Mouse (Mus musculus) layer of hippocampus, adult 9-11 months (tissue): ENCODE results near the gene Tnfrsf14.
A peak's percentile ranks its signal among the peaks of the same experiment; 100 is the strongest.

Experiments used
- DNase-seq: peaks from one replicate; pipeline ENCODE4 v3.0.0; 2022

Tnfrsf14 gene

DNA sequence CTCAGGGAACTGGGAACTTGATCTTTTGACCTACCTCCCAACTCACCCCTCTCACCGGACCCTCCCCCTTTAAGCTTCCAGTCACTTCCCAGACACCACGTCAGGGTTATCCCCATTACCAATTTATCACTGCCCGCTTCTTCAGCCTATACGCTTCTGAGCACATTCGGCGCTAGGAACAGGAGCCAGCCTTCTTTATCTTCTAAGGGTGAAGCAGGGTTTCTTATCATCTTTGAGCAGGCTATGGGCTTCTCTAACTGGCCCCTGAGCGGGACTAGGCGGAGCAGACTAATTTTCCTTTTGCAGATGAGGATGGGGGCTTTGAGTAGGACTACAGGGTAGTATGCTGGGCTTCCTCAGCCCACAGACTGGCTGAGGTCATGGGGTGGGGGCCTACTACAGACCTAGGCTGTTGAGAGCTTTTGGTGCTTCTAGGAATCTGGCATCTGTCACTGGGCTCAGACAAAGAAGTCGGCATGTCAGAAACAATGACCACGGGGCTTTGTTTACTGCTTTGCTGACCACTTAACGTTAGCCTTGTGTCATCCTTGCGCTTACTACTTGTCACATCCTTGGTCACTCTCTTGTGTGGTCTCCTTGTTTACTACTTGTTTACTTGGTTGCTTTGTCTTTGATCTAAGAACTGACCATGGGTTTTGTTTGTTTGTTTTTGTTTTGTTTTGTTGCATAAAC, at the start of gene Tnfrsf14:
TSS of gene Tnfrsf14 (minus strand) at position 169 of the 693 bp plus-strand sequence.
- DNase-seq: no peak

DNA sequence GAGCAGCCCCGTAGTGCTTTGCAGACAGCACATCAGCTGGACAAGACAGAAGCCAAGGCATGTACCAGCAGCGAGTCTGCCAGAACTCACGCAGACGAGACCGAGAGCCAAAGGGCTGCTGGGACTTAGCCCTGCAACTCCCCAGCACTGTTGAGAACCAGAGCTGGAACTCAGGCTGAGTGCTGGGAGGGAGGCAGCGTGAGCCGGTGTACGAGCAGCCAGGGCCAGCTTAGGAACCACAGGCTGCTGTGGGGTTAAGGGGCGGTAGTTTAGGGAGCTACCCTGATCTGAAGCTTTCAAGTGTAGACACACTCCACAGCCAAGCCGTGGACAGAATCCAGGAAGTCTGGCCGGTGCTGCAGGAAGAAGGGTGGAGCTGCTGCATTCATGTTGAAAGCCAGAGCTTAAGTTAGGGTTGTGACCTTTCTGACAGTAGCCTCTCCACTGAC, 45.8 kb upstream of the Tnfrsf14 start:
- no peak for DNase-seq

DNA sequence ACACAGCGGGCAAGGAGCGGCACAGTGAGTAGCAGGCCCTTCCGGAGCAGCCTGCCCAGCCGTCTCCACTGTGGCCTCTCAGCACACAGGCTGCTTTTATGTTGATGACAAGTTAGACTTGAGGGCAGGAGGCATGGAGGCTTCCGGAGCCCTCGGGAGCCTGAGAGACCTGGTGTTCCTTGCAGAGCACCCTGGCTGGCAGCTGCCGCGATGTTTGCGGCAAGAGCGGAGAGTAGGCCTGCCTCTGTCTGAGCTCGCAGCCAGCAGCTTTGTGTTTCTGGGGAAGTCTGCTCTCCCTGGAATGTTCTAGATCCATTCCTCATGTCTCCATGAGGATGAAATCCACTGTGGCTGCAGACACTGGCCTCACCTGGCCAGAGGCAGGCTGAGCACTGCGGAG, 44.2 kb upstream of the Tnfrsf14 start:
- DNase-seq: no peak

DNA sequence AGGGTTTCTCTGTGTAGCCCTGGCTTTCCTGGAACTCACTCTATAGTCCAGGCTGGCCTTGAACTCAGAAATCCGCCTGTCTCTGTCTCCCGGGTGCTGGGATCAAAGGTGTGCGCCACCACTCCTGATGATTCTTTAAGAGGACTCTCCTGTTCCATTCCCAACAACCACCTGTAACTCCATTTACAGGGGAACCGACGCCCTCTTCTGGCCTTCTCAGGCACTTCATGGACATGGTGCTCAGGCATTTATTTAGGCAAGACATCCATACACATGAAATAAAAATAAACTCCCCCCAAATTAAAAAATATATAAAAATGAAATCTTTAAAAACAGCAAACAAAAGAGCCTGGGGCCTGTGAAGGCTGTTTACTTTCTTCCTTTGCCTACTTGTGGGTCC, 38.8 kb upstream of the Tnfrsf14 start:
- no peak for DNase-seq

GRCm38 (mm10) chr4:154965856-154966255, 37.5 kb upstream of the Tnfrsf14 start:
- no peak for DNase-seq

DNA sequence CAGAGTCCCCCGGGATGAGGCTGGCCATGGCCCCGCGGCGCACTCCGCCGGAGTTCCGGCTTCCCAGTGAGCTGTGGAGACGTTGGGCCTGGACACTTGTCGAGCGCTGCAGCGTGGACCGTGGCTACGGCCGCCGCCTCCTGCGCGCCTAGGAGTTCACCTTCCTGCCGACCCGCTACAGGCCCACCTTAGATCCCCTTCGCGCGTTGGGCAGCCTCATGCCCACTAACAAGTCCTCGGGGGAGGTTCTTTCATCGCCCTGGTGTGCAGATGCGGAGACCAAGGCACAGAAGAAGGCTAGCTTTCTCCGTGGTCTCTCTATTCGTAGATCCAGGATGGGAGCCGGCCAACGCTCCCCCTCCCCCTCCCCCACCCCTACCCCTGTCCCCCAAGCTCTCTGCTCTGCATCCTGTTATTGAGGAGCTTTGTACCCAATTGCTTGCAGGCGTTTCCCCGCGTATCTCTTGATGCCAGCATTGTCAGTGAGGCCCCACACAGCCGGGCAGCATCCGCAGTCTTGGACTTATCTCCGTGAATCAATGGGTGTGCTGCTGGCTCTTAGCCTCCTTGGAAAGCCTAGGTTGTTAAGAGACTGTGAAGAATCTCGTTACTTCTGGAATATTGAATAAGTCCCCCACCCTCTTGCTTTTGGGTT, 36.3 kb upstream of the Tnfrsf14 start:
- DNase-seq: no peak

GRCm38 (mm10) chr4:154963901-154964580, 35.7 kb upstream of the Tnfrsf14 start, which contains the start of gene Pank4:
Pank4 (plus strand) TSS chr4:154964123.
- peak; percentile 93 for DNase-seq

DNA sequence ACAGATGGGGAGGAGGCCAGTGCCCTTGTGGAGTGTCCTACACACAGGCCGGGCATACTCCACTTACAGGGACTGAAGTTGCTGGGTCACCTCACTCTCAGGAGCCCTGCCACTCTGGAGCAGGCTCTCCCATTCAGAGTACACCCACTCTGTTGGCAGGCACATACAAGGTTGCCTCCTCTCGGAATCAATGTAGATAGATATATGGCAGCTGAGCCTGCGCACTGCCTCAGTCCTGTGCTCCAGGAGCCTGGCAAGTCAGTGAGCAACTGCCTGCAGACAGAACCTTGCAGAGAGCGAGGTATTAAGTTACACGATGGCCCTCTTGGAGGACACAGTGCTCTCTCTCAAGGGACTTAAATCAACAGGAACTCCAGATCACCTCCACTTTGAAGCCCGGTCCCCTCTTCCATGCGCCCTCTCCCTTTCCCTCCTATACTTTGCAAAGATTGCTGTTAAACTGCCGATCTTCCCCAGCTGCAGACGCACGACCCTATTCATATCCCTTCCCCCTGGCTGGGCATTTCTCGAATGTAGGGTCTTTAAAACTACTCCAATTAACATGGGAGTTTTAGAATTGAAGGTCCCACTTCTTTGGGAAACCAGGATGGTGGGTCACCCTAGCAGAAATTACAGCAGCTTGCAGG, 35.0 kb upstream of the Tnfrsf14 start:
- DNase-seq: no peak

DNA sequence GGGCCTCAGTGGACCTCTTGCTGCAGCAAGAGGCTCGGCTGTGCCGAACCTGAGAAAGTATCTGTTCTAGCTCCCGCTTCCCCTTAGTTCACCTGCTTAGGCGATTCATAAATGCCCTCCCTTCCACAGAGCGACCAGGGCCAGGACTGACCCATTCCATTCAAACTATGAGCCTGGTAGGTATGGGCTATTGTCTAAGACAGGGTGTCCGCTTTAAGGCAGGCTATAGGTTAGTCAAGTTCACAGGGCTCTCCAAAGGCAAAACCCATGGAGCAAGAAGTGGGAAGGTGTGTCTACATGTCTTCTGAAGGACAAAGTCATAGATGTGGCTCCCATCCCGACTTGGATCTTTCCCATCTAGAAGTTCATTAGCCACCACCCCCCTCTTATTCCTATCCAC, 34.3 kb upstream of the Tnfrsf14 start:
- no peak for DNase-seq

GRCm38 (mm10) chr4:154961911-154962310, 33.5 kb upstream of the Tnfrsf14 start:
- no peak for DNase-seq

GRCm38 (mm10) chr4:154961226-154961738, 32.9 kb upstream of the Tnfrsf14 start:
- DNase-seq: no peak

DNA sequence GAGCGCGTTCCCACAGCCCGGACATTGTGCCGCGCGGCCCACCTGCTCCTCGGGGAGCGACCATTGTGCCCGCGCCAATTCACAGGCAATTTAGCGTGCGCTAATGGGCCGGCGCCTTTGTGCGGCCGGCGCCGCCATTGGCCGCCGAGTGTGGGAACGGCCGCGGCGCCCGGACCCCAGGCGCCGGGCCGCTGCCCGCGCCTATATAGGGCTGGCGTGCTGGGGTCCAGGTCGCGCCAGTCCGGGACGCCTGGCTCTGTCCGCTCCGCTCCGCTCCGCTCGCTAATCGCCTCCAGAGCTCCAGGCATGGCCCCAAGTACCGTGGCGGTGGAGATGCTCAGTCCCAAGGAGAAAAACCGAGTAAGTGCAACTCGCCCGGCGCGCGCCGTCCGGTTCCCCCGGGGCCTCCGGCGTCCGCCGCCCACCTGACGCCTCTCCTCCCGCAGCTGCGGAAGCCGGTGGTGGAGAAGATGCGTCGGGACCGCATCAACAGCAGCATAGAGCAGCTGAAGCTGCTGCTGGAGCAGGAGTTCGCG, 32.4 kb upstream of the Tnfrsf14 start, which contains the start of gene Hes5:
TSS of gene Hes5 (plus strand) at position 234 of the 536 bp plus-strand sequence.
- peak; percentile 64 for DNase-seq

DNA sequence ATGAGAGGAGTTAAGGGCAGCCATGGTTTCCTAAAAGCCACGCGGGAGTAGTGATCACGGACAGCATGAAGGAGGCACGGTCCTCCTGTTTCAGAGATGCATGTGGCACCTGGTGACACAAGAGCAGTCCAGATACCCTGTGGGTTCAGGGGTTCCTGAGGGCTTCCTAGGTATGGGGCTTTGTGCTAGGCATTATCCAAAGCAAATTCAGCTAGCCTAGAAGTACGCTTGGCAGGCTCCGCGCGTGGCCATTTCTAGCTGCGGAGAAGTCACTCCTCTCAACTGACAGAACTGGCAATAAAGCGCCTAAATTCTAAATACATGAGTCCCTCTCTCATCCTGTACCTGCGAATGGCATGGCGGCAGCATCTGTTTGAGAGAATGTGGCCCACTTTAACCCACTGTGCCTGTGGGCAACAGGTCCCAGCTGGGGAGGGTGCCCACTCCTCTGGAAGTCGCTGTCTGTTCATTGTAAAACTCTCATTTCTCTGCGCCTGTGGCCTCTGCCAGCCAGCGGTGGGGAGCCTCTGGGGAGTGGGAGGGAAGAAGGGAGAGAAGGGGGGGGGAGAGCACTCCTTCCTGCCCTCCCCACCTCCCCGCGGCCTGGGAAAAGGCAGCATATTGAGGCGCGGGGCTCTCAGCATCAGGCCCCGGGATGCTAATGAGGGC, 31.8 kb upstream of the Tnfrsf14 start:
- no peak for DNase-seq

DNA sequence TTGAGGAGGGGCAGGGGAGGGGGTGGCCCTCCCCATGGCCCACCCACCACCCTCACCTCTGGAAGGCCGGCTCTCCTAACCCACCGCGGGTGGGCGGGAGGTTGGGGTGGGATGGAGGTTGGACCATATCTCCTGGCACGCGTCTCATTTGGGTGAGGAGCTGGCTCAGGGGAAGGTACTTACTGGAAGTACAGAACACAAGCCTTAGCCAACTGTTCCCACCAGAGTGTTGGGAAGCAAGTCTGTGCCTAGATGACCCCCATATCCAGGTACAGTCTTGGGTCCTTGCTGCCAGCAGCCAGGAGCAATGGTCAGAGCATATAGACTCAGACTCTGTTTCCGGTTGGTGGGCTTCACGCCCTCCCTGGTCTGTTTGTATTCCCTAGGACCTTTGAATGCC, 30.3 kb upstream of the Tnfrsf14 start:
- no peak for DNase-seq

DNA sequence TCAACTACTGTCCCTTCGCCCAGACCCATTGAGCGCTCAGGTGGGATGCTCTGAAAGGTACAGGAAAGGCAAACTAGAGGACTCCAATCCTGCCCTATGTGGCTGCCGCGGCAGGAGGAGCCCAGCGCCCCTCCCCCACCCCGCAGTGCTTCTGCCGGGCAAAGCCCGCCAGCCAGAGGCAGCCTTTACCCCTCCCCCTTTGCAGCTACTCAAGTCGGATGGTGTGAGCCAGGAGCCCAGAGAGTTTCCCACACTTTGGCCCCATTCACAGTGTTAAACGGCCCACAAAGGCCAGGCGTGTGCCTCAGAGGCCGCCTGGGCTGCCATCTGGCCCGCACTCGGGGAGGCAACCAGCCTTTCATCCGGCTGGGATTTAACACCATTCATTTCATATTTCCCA, 29.8 kb upstream of the Tnfrsf14 start:
- DNase-seq: peak; percentile 78

GRCm38 (mm10) chr4:154957289-154957993, 29.1 kb upstream of the Tnfrsf14 start:
- no peak for DNase-seq

GRCm38 (mm10) chr4:154956604-154957003, 28.2 kb upstream of the Tnfrsf14 start:
- DNase-seq: no peak

GRCm38 (mm10) chr4:154952461-154953241, 24.3 kb upstream of the Tnfrsf14 start:
- no peak for DNase-seq

GRCm38 (mm10) chr4:154949589-154949982, 21.2 kb upstream of the Tnfrsf14 start:
- DNase-seq: no peak

DNA sequence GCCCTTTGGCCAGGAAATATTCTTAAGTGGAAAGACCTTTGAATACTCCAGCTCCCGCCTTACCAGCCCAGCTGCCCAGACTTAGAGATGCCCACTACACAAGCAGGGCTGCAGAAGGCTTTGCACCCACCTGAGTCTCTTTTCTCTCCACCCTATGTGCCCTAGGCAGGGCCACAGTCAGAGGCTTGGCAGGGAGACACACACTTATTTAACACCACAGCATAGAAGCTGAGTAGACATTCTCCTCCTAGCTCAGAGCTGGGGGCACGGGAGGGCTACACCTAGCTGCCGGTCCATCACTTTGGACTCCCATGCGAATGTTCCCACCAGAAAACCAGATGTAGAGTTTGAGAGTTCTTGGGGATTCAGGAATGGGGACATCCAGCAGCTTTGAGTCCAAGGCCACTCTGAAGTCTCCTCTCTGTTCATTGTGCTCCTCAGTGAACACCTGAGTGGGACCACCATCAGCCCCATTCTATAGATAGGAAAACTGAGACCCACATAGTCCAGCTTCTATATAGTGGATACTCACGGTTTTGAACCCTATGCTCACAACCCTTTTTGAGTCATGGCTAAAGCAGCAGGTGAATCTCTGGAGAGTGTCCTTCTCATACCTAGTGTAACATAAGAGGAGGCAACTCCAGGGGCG, 20.7 kb upstream of the Tnfrsf14 start:
- DNase-seq: no peak
